Mouse (Mus musculus): ENCODE measurements around the gene Krt83. TPM values are rescaled to one million over a fixed set of nuclear protein-coding genes. Genes with fewer than 3 reads are reported as not detected.
"Not testable (repeated sequence)": the region's sequence is repeated elsewhere in the genome, so short reads cannot be mapped to it uniquely, and the experiment has no call there.

Gene Krt83
- polyA plus RNA-seq (2012; rRNA removed), result not detected in 2 replicates

DNA sequence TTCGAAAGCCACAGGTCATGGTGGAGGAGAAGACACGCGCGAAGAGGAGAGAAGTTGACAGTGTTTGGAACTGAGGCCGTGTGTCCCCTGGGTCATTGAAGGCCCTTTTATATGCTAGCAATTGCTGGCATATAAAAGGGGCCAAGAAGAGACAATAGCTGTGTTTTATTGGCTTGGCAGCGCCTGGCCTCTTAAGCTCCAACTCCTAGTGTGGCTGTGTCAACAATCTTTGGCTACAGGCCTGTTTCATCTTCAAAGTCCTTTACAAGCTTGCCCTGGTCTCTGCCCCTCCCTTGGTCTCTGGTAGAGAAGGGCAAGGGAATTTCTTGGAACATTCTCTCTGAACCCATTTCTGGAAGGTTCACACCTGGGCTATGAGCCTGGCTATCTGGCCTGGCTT, at the start of gene Krt83:
Krt83 (minus strand) TSS at position 82 of the 400 bp plus-strand sequence.
- no peak for TF ChIP-seq POLR2A (IDR thresholded peaks at IDR 0.05; ENCODE audit: borderline replicate concordance, insufficient read depth, low read length)
- TF ChIP-seq CTCF (IDR thresholded peaks at IDR 0.05; ENCODE audit: borderline replicate concordance, insufficient read depth, low read depth, low read length), result no peak
- WGBS, result 41% methylated on average over 6 of the region's 6 CpGs
- no peak within 1 kb of the TSS for H3K27ac ChIP-seq (ENCODE audit: insufficient read depth, low read length)
- no peaks in the 10 kb centered on the region for H3K27me3 ChIP-seq (ENCODE audit: control insufficient read depth, insufficient read depth, low read length)
- H3K4me1 ChIP-seq (ENCODE audit: control insufficient read depth, insufficient read depth, low read length), result no peaks in the 10 kb centered on the region
- peak in 1 of 2 experiments; percentile 7 for DNase-seq
- H3K4me3 ChIP-seq (replicated peaks; ENCODE audit: insufficient read depth, low read depth, low read length), result no peak within 1 kb of the TSS

DNA sequence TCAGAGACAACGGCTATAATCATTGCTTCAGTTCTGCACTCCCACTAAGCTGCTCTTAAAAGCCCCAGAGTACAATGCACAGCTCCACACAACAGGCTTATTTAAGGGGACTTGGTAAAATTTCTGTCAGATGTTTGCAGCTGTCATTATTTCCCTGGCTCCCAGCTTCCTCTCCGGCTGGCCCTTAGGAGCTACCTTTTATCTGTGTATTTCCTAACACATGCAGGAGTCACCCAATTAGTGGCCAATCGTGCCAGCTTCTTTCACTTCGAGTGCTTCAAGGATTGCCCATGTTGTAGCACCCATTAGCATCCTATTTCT, 47.2 kb upstream of the Krt83 start:
- Histone ChIP-seq H3K27me3 (ENCODE audit: control insufficient read depth, insufficient read depth, low read length) (no peaks in the 10 kb centered on the region), H3K4me1 (ENCODE audit: control insufficient read depth, insufficient read depth, low read length) (no peaks in the 10 kb centered on the region), H3K4me3 (replicated peaks; ENCODE audit: insufficient read depth, low read depth, low read length) (no peak overlapping the region), H3K27ac (ENCODE audit: insufficient read depth, low read length) (no peak overlapping the region)
- WGBS, result 70% methylated on average over 4 of the region's 4 CpGs
- no peak for DNase-seq
- TF ChIP-seq POLR2A (IDR thresholded peaks at IDR 0.05; ENCODE audit: borderline replicate concordance, insufficient read depth, low read length) (no peak), CTCF (IDR thresholded peaks at IDR 0.05; ENCODE audit: borderline replicate concordance, insufficient read depth, low read depth, low read length) (no peak)

DNA sequence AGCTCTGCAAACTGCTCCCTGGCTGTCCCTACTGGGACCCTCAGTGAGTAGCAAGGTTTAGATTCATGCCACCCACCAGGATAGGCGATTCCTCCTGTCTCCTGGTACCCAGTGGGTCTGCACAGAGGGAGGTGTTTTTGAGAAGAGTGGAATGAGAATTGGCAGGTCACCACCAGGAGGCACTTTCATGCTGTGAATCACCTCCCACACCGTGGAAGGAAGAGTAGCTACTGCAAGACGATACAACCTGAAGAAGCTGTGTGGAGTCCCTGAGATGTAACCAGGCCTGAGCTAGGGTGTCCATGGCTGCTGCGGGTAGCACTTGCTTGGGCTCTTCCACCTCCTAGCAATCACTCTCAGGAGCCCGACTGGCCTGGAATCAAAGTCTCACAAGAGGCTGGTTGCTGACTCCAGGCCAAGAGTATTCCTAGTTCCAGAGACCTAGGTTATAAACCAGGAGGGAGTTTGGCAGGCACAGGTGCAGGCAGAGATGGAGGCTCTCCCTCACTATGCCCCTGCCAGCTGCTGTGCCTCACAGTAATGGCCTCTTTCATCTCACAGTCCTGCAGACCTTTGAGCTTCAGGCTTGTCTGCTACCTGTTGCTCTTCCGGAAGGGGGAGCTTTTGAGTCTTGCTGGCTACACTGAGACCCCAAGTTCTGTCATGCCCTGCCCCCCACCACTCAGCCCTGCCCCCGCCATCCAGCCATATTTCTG, 46.7 kb upstream of the Krt83 start:
- Histone ChIP-seq H3K4me3 (replicated peaks; ENCODE audit: insufficient read depth, low read depth, low read length) (no peak overlapping the region), H3K27me3 (ENCODE audit: control insufficient read depth, insufficient read depth, low read length) (no peaks in the 10 kb centered on the region), H3K4me1 (ENCODE audit: control insufficient read depth, insufficient read depth, low read length) (no peaks in the 10 kb centered on the region), H3K27ac (ENCODE audit: insufficient read depth, low read length) (no peak overlapping the region)
- DNase-seq, result no peak
- TF ChIP-seq CTCF (IDR thresholded peaks at IDR 0.05; ENCODE audit: borderline replicate concordance, insufficient read depth, low read depth, low read length) (no peak), POLR2A (IDR thresholded peaks at IDR 0.05; ENCODE audit: borderline replicate concordance, insufficient read depth, low read length) (no peak)
- 35% methylated on average over 7 of the region's 7 CpGs for WGBS

DNA sequence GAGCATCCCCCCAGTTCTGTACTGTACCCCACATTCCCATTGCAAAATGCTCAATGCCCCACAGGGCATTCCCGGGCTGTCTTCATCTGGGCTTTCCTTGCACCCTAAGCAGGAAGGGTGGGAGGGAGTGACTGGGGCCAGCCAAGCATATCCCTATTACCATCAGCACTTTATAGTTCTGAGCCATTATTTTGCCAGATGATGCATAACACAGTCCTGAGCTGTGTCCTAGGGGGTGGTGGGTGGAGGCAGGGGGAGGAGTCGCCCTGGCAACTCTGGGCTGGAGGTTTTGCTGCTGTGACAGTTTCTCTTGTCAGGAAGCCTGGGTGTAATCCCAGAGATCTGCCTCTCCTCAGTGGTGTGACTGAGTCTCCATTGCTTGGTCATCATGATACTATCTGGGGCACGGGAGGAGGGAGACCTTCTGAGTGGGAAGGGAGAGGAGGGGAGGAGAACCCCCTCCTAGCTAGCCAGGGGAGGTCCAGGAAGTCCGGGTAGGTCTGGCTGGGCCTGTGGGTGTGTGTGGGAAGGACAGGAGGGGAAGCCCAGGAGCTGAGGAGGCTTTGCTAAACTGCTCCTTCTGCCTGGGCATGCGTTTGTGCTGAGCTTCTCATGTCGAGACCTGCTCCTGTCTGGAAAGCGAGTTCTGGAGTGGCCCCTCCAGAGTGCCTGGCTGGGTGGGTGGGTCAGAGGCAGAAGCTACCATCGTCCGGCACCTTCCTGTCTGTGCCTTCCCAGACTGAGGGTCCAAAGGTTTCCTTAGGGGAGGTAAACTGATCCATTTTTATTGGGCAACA, 44.9 kb upstream of the Krt83 start:
- TF ChIP-seq CTCF (IDR thresholded peaks at IDR 0.05; ENCODE audit: borderline replicate concordance, insufficient read depth, low read depth, low read length) (no peak), POLR2A (IDR thresholded peaks at IDR 0.05; ENCODE audit: borderline replicate concordance, insufficient read depth, low read length) (no peak)
- H3K4me1 ChIP-seq (ENCODE audit: control insufficient read depth, insufficient read depth, low read length), result no peaks in the 10 kb centered on the region
- DNase-seq, result no peak
- H3K27me3 ChIP-seq (ENCODE audit: control insufficient read depth, insufficient read depth, low read length), result no peaks in the 10 kb centered on the region
- WGBS, result 54% methylated on average over 9 of the region's 9 CpGs
- H3K27ac ChIP-seq (ENCODE audit: insufficient read depth, low read length), result no peak overlapping the region
- no peak overlapping the region for H3K4me3 ChIP-seq (replicated peaks; ENCODE audit: insufficient read depth, low read depth, low read length)

DNA sequence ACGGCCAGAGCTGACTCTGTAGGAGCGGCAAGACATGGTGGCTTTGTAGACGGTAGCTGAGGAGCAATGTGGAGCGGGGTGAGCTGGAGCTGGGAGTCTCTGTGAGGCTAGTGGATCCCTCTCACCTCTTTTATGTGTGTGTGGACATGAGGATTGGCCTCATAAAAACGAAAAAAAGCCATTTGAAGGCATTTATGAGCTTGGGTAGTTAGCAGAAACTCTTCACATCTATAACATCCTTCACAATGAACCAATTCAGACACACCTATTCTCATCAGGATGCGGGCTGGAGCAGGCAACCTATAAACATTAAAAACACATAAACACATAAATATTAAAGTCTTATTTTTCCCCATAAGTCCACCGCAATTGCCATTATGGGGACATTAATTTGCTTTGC, 41.4 kb upstream of the Krt83 start, which contains the start of gene Krt84:
Krt84 (minus strand) TSS at position 101 of the 400 bp plus-strand sequence.
- no peaks in the 10 kb centered on the region for H3K27me3 ChIP-seq (ENCODE audit: control insufficient read depth, insufficient read depth, low read length)
- 83% methylated on average over 7 of the region's 7 CpGs for WGBS
- H3K27ac ChIP-seq (ENCODE audit: insufficient read depth, low read length), result no peak within 1 kb of the TSS
- H3K4me3 ChIP-seq (replicated peaks; ENCODE audit: insufficient read depth, low read depth, low read length), result no peak within 1 kb of the TSS
- no peak for DNase-seq
- TF ChIP-seq POLR2A (IDR thresholded peaks at IDR 0.05; ENCODE audit: borderline replicate concordance, insufficient read depth, low read length) (no peak), CTCF (IDR thresholded peaks at IDR 0.05; ENCODE audit: borderline replicate concordance, insufficient read depth, low read depth, low read length) (no peak)
- H3K4me1 ChIP-seq (ENCODE audit: control insufficient read depth, insufficient read depth, low read length), result no peaks in the 10 kb centered on the region

DNA sequence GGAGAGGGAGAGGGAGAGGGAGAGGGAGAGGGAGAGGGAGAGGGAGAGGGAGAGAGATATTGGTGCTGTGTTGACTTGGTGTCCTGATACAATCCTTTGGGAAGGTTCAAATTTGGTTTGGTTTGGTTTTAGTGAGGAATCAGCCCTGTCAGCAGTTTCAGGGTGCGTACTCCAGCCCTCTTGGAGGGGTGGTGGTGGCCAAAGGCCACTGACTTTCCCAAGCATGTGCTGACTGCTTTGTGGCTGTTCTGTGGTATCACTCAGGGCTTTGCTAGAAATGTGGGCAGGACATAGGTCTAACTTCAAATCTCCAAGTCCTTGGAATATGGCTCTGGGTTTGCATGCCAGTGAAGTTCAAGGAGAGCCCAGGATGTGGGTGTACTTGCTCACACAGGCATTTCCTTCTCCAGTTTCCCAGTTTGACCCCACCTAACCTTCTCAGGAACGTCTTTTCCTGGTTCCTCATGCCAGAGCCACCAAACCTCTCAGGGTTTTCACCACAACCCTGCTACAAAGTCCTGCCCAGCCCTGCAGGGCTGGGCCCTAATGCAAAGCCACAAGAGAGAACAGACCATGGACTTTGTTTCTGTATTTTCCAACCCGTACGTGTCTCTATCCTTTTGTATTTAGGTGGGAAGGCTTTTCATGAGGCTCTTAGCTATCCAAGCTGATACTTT, 31.4 kb upstream of the Krt83 start:
- Histone ChIP-seq H3K4me3 (replicated peaks; ENCODE audit: insufficient read depth, low read depth, low read length) (no peak overlapping the region), H3K4me1 (ENCODE audit: control insufficient read depth, insufficient read depth, low read length) (no peaks in the 10 kb centered on the region), H3K27ac (ENCODE audit: insufficient read depth, low read length) (no peak overlapping the region), H3K27me3 (ENCODE audit: control insufficient read depth, insufficient read depth, low read length) (no peaks in the 10 kb centered on the region)
- TF ChIP-seq POLR2A (IDR thresholded peaks at IDR 0.05; ENCODE audit: borderline replicate concordance, insufficient read depth, low read length) (no peak), CTCF (IDR thresholded peaks at IDR 0.05; ENCODE audit: borderline replicate concordance, insufficient read depth, low read depth, low read length) (no peak)
- DNase-seq, result no peak
- WGBS, result 83% methylated on average over 4 of the region's 4 CpGs

DNA sequence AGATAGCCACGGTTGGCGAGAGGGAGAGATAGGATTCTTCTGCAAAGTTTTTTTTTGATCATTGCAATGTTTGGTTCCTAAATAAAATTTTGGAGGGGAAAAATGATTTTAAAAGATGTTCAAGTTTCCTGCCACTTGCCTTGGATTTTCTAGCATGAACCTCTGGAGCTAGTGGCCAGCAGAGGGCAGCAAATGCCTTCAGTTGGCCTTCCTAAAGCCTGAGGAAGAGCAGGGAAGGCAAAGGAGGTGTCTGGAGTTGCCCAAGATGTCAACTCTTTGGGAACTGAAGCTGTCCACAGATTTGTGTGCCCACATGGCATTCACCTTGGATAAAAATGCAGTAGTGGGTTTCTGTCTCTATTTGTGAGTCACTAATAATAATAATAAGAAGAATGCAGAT, 28.5 kb upstream of the Krt83 start:
- H3K4me1 ChIP-seq (ENCODE audit: control insufficient read depth, insufficient read depth, low read length), result no peaks in the 10 kb centered on the region
- 10% methylated on average over 2 of the region's 2 CpGs for WGBS
- peak; percentile 59 to 71 for DNase-seq
- H3K4me3 ChIP-seq (replicated peaks; ENCODE audit: insufficient read depth, low read depth, low read length), result no peak overlapping the region
- H3K27ac ChIP-seq (ENCODE audit: insufficient read depth, low read length), result no peak overlapping the region
- TF ChIP-seq CTCF (IDR thresholded peaks at IDR 0.05; ENCODE audit: borderline replicate concordance, insufficient read depth, low read depth, low read length) (peak; percentile 88), POLR2A (IDR thresholded peaks at IDR 0.05; ENCODE audit: borderline replicate concordance, insufficient read depth, low read length) (no peak)
- no peaks in the 10 kb centered on the region for H3K27me3 ChIP-seq (ENCODE audit: control insufficient read depth, insufficient read depth, low read length)

DNA sequence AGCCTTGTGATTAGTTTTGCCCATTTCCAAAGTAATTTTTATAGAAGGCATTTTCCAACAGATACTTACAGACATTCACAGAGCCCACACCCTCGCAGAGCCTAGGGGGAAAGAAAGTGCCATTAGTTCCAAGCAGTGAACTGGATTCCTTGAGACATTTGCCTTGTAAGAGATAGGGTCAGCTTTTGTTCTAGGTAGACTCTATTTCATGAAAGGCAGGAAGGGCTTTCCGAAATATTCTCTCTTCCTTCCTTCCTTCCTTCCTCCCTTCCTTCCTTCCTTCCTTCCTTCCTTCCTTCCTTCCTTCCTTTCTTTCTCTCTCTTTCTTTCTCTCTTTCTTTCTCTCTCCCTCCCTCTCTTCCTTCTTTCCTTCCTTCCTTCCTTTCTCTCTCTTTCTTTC, 25.8 kb upstream of the Krt83 start, which contains the start of gene Gm49425:
Gm49425 (minus strand) TSS at position 101 of the 400 bp plus-strand sequence.
- WGBS, result 84% methylated on average over 2 of the region's 2 CpGs
- H3K4me3 ChIP-seq (replicated peaks; ENCODE audit: insufficient read depth, low read depth, low read length); DNase-seq; H3K27ac ChIP-seq (ENCODE audit: insufficient read depth, low read length); H3K27me3 ChIP-seq (ENCODE audit: control insufficient read depth, insufficient read depth, low read length); H3K4me1 ChIP-seq (ENCODE audit: control insufficient read depth, insufficient read depth, low read length): not testable (repeated sequence)

Measured in cerebellum, adult 2 months (tissue).